Mouse (Mus musculus): ENCODE measurements around the gene Ppp1r10. TPM values are rescaled to one million over a fixed set of nuclear protein-coding genes. Genes with fewer than 3 reads are reported as not detected.

The Ppp1r10 gene
- total RNA-seq, 2 experiments from 2014 or later, result 53.7 to 87.5 TPM

- peak; percentile 79 for ATAC-seq (replicated peaks; ENCODE audit: low FRiP score, poor library complexity, severe bottlenecking)
Observed at GRCm38 (mm10) chr17:35979401-35980362, 63.4 kb downstream of the Ppp1r10 start, which contains the start of the genes Gnl1 and Prr3. TSS of gene Gnl1 (plus strand) at chr17:35979851. TSS of gene Prr3 (minus strand) at chr17:35980236.

DNA sequence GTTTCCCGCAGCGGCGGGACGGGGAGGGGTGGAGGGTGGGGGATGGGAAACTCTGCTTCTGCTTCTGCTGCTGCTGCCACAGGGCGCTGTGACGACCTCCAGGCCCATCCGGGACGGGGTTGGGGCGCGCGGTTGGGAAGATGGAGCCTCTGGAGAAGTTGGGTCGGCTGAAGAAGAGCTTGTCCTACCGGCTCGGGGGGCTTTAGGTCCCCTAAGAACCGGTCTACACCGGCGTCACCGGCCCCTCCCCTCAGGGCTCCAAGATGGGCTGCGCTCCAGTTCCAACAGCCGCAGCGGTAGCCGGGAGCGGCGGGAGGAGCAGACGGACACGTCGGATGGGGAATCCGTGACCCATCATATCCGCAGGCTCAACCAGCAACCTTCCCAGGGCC lies 64.1 kb downstream of the Ppp1r10 start:
- ATAC-seq (replicated peaks; ENCODE audit: low FRiP score, poor library complexity, severe bottlenecking), result 0 out of 2 replicates have a peak, but pooled peaks have one; percentile 26

GRCm38 (mm10) chr17:35981776-35982175 lies 65.5 kb downstream of the Ppp1r10 start:
- ATAC-seq (replicated peaks; ENCODE audit: low FRiP score, poor library complexity, severe bottlenecking), result no peak

Other genes with a start within 250 kb of the Ppp1r10 start
- gene Vars2, start 248.8 kb upstream of the Ppp1r10 start, total RNA-seq (2015; ENCODE audit: low replicate concordance), result 2.5 TPM in 1 of 2 replicates, not detected in the other
- gene Vars2, start 248.8 kb upstream of the Ppp1r10 start, total RNA-seq (2017; ENCODE audit: low replicate concordance), result 0.23 and 0.77 TPM in 2 replicates
- 1.1 and 2.5 TPM in 2 replicates for gene Gtf2h4, start 242.7 kb upstream of the Ppp1r10 start, total RNA-seq (2015; ENCODE audit: low replicate concordance)
- 3.6 and 6.3 TPM in 2 replicates for gene Gtf2h4, start 242.7 kb upstream of the Ppp1r10 start, total RNA-seq (2017; ENCODE audit: low replicate concordance)
- gene Ddr1, start 211.8 kb upstream of the Ppp1r10 start, total RNA-seq (2015; ENCODE audit: low replicate concordance), result not detected in 2 replicates
- gene Ddr1, start 211.8 kb upstream of the Ppp1r10 start, total RNA-seq (2017; ENCODE audit: low replicate concordance), result 0.26 TPM in 1 of 2 replicates, not detected in the other
- gene Ier3, start 94.8 kb upstream of the Ppp1r10 start, total RNA-seq (2015; ENCODE audit: low replicate concordance), result 3.8 and 10.5 TPM in 2 replicates
- 0.51 and 4.0 TPM in 2 replicates for gene Ier3, start 94.8 kb upstream of the Ppp1r10 start, total RNA-seq (2017; ENCODE audit: low replicate concordance)
- gene Flot1, start 93.2 kb upstream of the Ppp1r10 start, total RNA-seq (2015; ENCODE audit: low replicate concordance), result 19.3 and 32.8 TPM in 2 replicates
- 14.6 and 29.1 TPM in 2 replicates for gene Flot1, start 93.2 kb upstream of the Ppp1r10 start, total RNA-seq (2017; ENCODE audit: low replicate concordance)
- gene Tubb5, start 78.1 kb upstream of the Ppp1r10 start, total RNA-seq (2015; ENCODE audit: low replicate concordance), result 663 and 669 TPM in 2 replicates
- 760 and 914 TPM in 2 replicates for gene Tubb5, start 78.1 kb upstream of the Ppp1r10 start, total RNA-seq (2017; ENCODE audit: low replicate concordance)
- gene Mdc1, start 74.9 kb upstream of the Ppp1r10 start, total RNA-seq (2015; ENCODE audit: low replicate concordance), result 117 and 147 TPM in 2 replicates
- 31.0 and 57.1 TPM in 2 replicates for gene Mdc1, start 74.9 kb upstream of the Ppp1r10 start, total RNA-seq (2017; ENCODE audit: low replicate concordance)
- 32.8 and 36.0 TPM in 2 replicates for gene Nrm, start 55.1 kb upstream of the Ppp1r10 start, total RNA-seq (2015; ENCODE audit: low replicate concordance)
- gene Nrm, start 55.1 kb upstream of the Ppp1r10 start, total RNA-seq (2017; ENCODE audit: low replicate concordance), result 19.1 and 35.8 TPM in 2 replicates
- 32.8 and 37.7 TPM in 2 replicates for gene Ppp1r18, start 50.8 kb upstream of the Ppp1r10 start, total RNA-seq (2015; ENCODE audit: low replicate concordance)
- gene Ppp1r18, start 50.8 kb upstream of the Ppp1r10 start, total RNA-seq (2017; ENCODE audit: low replicate concordance), result 7.2 and 10.2 TPM in 2 replicates
- gene Dhx16, start 36.6 kb upstream of the Ppp1r10 start, total RNA-seq (2015; ENCODE audit: low replicate concordance), result 139 and 201 TPM in 2 replicates
- 73.1 and 118 TPM in 2 replicates for gene Dhx16, start 36.6 kb upstream of the Ppp1r10 start, total RNA-seq (2017; ENCODE audit: low replicate concordance)
- 37.7 and 68.5 TPM in 2 replicates for gene 2310061I04Rik, start 19.0 kb upstream of the Ppp1r10 start, total RNA-seq (2015; ENCODE audit: low replicate concordance)
- gene 2310061I04Rik, start 19.0 kb upstream of the Ppp1r10 start, total RNA-seq (2017; ENCODE audit: low replicate concordance), result 2.9 and 3.7 TPM in 2 replicates
- gene Atat1, start 6.4 kb upstream of the Ppp1r10 start, total RNA-seq (2015; ENCODE audit: low replicate concordance), result 7.6 and 26.0 TPM in 2 replicates
- 3.0 and 4.0 TPM in 2 replicates for gene Atat1, start 6.4 kb upstream of the Ppp1r10 start, total RNA-seq (2017; ENCODE audit: low replicate concordance)
- 16.9 and 18.0 TPM in 2 replicates for gene Mrps18b, start within 50 bp of the Ppp1r10 start, total RNA-seq (2015; ENCODE audit: low replicate concordance)
- gene Mrps18b, start within 50 bp of the Ppp1r10 start, total RNA-seq (2017; ENCODE audit: low replicate concordance), result 13.5 and 50.5 TPM in 2 replicates
- gene Abcf1, start 53.3 kb downstream of the Ppp1r10 start, total RNA-seq (2015; ENCODE audit: low replicate concordance), result 26.3 and 36.9 TPM in 2 replicates
- gene Abcf1, start 53.3 kb downstream of the Ppp1r10 start, total RNA-seq (2017; ENCODE audit: low replicate concordance), result 120 and 139 TPM in 2 replicates
- 1.3 and 4.3 TPM in 2 replicates for gene Gnl1, start 63.4 kb downstream of the Ppp1r10 start, total RNA-seq (2015; ENCODE audit: low replicate concordance)
- 3.3 and 4.9 TPM in 2 replicates for gene Gnl1, start 63.4 kb downstream of the Ppp1r10 start, total RNA-seq (2017; ENCODE audit: low replicate concordance)
- gene Prr3, start 63.8 kb downstream of the Ppp1r10 start, total RNA-seq (2015; ENCODE audit: low replicate concordance), result 5.4 and 6.5 TPM in 2 replicates
- gene Prr3, start 63.8 kb downstream of the Ppp1r10 start, total RNA-seq (2017; ENCODE audit: low replicate concordance), result 4.6 TPM in 1 of 2 replicates, not detected in the other
- gene H2-T24, start 104.1 kb downstream of the Ppp1r10 start, total RNA-seq (2015; ENCODE audit: low replicate concordance), result 84.3 and 115 TPM in 2 replicates
- 293 and 328 TPM in 2 replicates for gene H2-T24, start 104.1 kb downstream of the Ppp1r10 start, total RNA-seq (2017; ENCODE audit: low replicate concordance)
- gene H2-T23, start 116.4 kb downstream of the Ppp1r10 start, total RNA-seq (2015; ENCODE audit: low replicate concordance), result 109 and 146 TPM in 2 replicates
- gene H2-T23, start 116.4 kb downstream of the Ppp1r10 start, total RNA-seq (2017; ENCODE audit: low replicate concordance), result 93.4 and 104 TPM in 2 replicates
- gene H2-T22, start 126.3 kb downstream of the Ppp1r10 start, total RNA-seq (2015; ENCODE audit: low replicate concordance), result 19.1 and 19.7 TPM in 2 replicates
- 5.5 and 16.4 TPM in 2 replicates for gene H2-T22, start 126.3 kb downstream of the Ppp1r10 start, total RNA-seq (2017; ENCODE audit: low replicate concordance)
- not detected in 2 replicates for gene Gm6034, start 126.5 kb downstream of the Ppp1r10 start, total RNA-seq (2015; ENCODE audit: low replicate concordance)
- not detected in 2 replicates for gene Gm6034, start 126.5 kb downstream of the Ppp1r10 start, total RNA-seq (2017; ENCODE audit: low replicate concordance)
- not detected in 2 replicates for gene Gm11127, start 141.9 kb downstream of the Ppp1r10 start, total RNA-seq (2015; ENCODE audit: low replicate concordance)
- 0.39 TPM in 1 of 2 replicates, not detected in the other for gene Gm11127, start 141.9 kb downstream of the Ppp1r10 start, total RNA-seq (2017; ENCODE audit: low replicate concordance)
- not detected in 2 replicates for gene Gm19684, start 205.2 kb downstream of the Ppp1r10 start, total RNA-seq (2015; ENCODE audit: low replicate concordance)
- not detected in 2 replicates for gene Gm19684, start 205.2 kb downstream of the Ppp1r10 start, total RNA-seq (2017; ENCODE audit: low replicate concordance)
- not detected in 2 replicates for gene Gm7030, start 213.0 kb downstream of the Ppp1r10 start, total RNA-seq (2015; ENCODE audit: low replicate concordance)
- not detected in 2 replicates for gene Gm7030, start 213.0 kb downstream of the Ppp1r10 start, total RNA-seq (2017; ENCODE audit: low replicate concordance)

All from erythroid progenitor cell, adult 5-6 weeks (primary cell).